22 mouse cellular contexts compared by ENCODE assay signal in the genomic region with DNA sequence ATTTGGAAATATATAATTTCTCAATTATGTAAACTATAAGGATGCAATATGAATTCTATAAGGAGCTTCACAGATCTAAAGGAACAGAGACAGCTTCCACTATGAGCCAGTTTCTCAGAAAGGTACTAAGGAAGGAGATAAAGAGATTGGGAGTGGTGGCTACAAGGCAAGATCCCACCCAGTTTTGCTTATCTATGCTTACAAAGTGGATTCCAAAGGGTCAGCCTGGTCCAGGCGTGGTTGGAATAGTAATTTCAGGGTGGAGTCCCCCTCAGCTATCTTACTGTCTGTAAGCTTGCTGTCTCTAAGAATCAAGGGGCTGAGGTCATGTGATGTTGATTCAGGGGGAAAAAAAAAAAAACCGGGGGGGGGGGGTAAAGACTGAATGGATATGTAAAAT. TPM values are rescaled to one million over a fixed set of nuclear protein-coding genes. Genes with fewer than 3 reads are reported as not detected.
DNase-seq lines count a peak whose midpoint lies in the region; ATAC-seq and TF ChIP-seq lines count a peak whose summit lies in the region.
"Had no signal": no experiment of that assay in that cellular context is flagged by ENCODE, and none has a peak within 500 bp of the region (broad histone marks: within the 10 kb centered on the region; RNA-seq: fewer than 3 reads in every experiment).

No protein-coding gene starts in this region.

- WGBS in liver, embryonic 15.5 days (ENCODE audit: insufficient replicate concordance), result 14% methylated on average over 2 of the region's 2 CpGs

- H3K9ac ChIP-seq in ES-Bruce4 (ENCODE audit: low read depth, poor library complexity, severe bottlenecking), result no peak overlapping the region
- H3K9ac ChIP-seq in liver, embryonic 15.5 days, result peak overlapping the region; percentile 5; the same call in 1 of the 2 replicates
- H3K9ac ChIP-seq: embryonic facial prominence, embryonic 13.5 days; kidney, embryonic 15.5 days; neural tube, embryonic 13.5 days had no signal

- no peak for TF ChIP-seq POLR2A in ES-Bruce4 (IDR thresholded peaks at IDR 0.05; ENCODE audit: insufficient read depth, low read length)

- H3K4me1 ChIP-seq in ES-Bruce4 (ENCODE audit: control insufficient read depth, insufficient read depth, low read length) (no peaks in the 10 kb centered on the region), G1E (ENCODE audit: insufficient read depth, low read depth, low read length) (peaks cover 48% of the 10 kb centered on the region)
- H3K4me1 ChIP-seq in erythroblast, embryonic 14.5 days (ENCODE audit: control insufficient read depth), result peaks cover 83% of the 10 kb centered on the region
- peaks cover 61% of the 10 kb centered on the region for H3K4me1 ChIP-seq in liver, embryonic 15.5 days (replicated peaks)
- H3K4me1 ChIP-seq: embryonic facial prominence, embryonic 13.5 days; hindbrain, embryonic 10.5 days; kidney, embryonic 15.5 days; neural tube, embryonic 13.5 days had no signal

- H3K36me3 ChIP-seq in ES-Bruce4 (ENCODE audit: control insufficient read depth, insufficient read depth, low read length, poor library complexity, severe bottlenecking) (no peaks in the 10 kb centered on the region), G1E (replicated peaks) (peaks cover 38% of the 10 kb centered on the region)
- H3K36me3 ChIP-seq in erythroblast, embryonic 14.5 days (ENCODE audit: control insufficient read depth), result peaks cover 69% of the 10 kb centered on the region
- H3K36me3 ChIP-seq in liver, embryonic 15.5 days (replicated peaks), result peaks cover 3% of the 10 kb centered on the region
- H3K36me3 ChIP-seq: embryonic facial prominence, embryonic 13.5 days; hindbrain, embryonic 10.5 days; kidney, embryonic 15.5 days; neural tube, embryonic 13.5 days had no signal

- TF ChIP-seq EP300 in ES-Bruce4 (IDR thresholded peaks at IDR 0.05; ENCODE audit: insufficient read depth, low read depth, low read length), result no peak

- DNase-seq in G1E (ENCODE audit: low spot score), result no peak
- DNase-seq in gastrocnemius, postnatal 4 days (ENCODE audit: low spot score in 2 of 2), result no peak
- no peak for DNase-seq in thymus, postnatal 14 days
- no peak for DNase-seq in heart, postnatal 4 days
- no peak for DNase-seq in embryo, embryonic 10 days (ENCODE audit: low spot score)
- DNase-seq: adrenal gland, adult 8-10 months; cerebellum, adult 2 months; gastrocnemius, postnatal 14 days; left cerebral cortex, postnatal 4 days; lung, adult 2 months; lung, postnatal 36 days; right cerebral cortex, postnatal 25 days; thymus, adult 18-20 months had no signal

- peak overlapping the region; percentile 64 for H3K4me2 ChIP-seq in liver, embryonic 15.5 days
- H3K4me2 ChIP-seq: embryonic facial prominence, embryonic 13.5 days; kidney, embryonic 15.5 days; midbrain, embryonic 11.5 days; neural tube, embryonic 13.5 days had no signal

- no peak overlapping the region for H3K4me3 ChIP-seq in ES-Bruce4 (ENCODE audit: low read depth, low read length)
- no peak overlapping the region for H3K4me3 ChIP-seq in G1E (ENCODE audit: low read depth, low read length)
- peak overlapping the region; percentile 47 for H3K4me3 ChIP-seq in erythroblast, embryonic 14.5 days (replicated peaks)
- peak overlapping the region; percentile 15 for H3K4me3 ChIP-seq in liver, embryonic 15.5 days (replicated peaks)
- H3K4me3 ChIP-seq: embryonic facial prominence, embryonic 13.5 days; hindbrain, embryonic 10.5 days; kidney, embryonic 15.5 days; neural tube, embryonic 13.5 days had no signal

- 0 out of 2 replicates have a peak overlapping the region, but pooled peaks have one; percentile 19 for H3K27ac ChIP-seq in ES-Bruce4 (ENCODE audit: insufficient read depth, low read length)
- H3K27ac ChIP-seq in liver, embryonic 15.5 days (replicated peaks), result peak overlapping the region; percentile 94
- H3K27ac ChIP-seq: embryonic facial prominence, embryonic 13.5 days; hindbrain, embryonic 10.5 days; kidney, embryonic 15.5 days; neural tube, embryonic 13.5 days had no signal

- H3K27me3 ChIP-seq in ES-Bruce4 (ENCODE audit: control insufficient read depth, insufficient read depth, low read length, poor library complexity, severe bottlenecking), result no peaks in the 10 kb centered on the region
- no peaks in the 10 kb centered on the region for H3K27me3 ChIP-seq in G1E (ENCODE audit: insufficient read depth, low read length)
- no peaks in the 10 kb centered on the region for H3K27me3 ChIP-seq in erythroblast, embryonic 14.5 days (ENCODE audit: control insufficient read depth)
- no peaks in the 10 kb centered on the region for H3K27me3 ChIP-seq in liver, embryonic 15.5 days
- H3K27me3 ChIP-seq: embryonic facial prominence, embryonic 13.5 days; kidney, embryonic 15.5 days; neural tube, embryonic 13.5 days had no signal

- H3K9me3 ChIP-seq in ES-Bruce4 (replicated peaks; ENCODE audit: control insufficient read depth, insufficient read depth, low read length, poor library complexity, severe bottlenecking), result no peaks in the 10 kb centered on the region
- H3K9me3 ChIP-seq in G1E (replicated peaks), result no peaks in the 10 kb centered on the region
- no peaks in the 10 kb centered on the region for H3K9me3 ChIP-seq in erythroblast, embryonic 14.5 days (ENCODE audit: control insufficient read depth, low read length)
- no peaks in the 10 kb centered on the region for H3K9me3 ChIP-seq in liver, embryonic 15.5 days (replicated peaks)
- H3K9me3 ChIP-seq: embryonic facial prominence, embryonic 13.5 days; hindbrain, embryonic 10.5 days; kidney, embryonic 15.5 days; neural tube, embryonic 13.5 days had no signal

- TF ChIP-seq CTCF in ES-Bruce4 (IDR thresholded peaks at IDR 0.05; ENCODE audit: low read depth, low read length) (no peak), G1E (IDR thresholded peaks at IDR 0.05; ENCODE audit: low read depth, low read length) (no peak)

- ATAC-seq in G1E (ENCODE audit: extremely low read depth, insufficient number of reproducible peaks, low FRiP score, poor library complexity, severe bottlenecking), result peak; percentile 73
- ATAC-seq in liver, embryonic 15.5 days (ENCODE audit: insufficient read depth), result peak; percentile 99

RNA-seq across cellular contexts. Expression of a gene that starts 49.2 kb away (rescaled TPM):
- 0.57 TPM in 1 of 2 replicates, not detected in the other for polyA plus RNA-seq in ES-Bruce4 (2011; ENCODE audit: insufficient read depth, insufficient read length, low read depth, missing spikeins)
- 0.83 and 1.2 TPM in 2 replicates for total RNA-seq in G1E (2014; fragmentation: Nextera tagmentation)
- 0.29 and 0.55 TPM in 2 replicates for total RNA-seq in G1E (2017)
- polyA plus RNA-seq in G1E (2012), result not detected in 2 replicates
- polyA plus RNA-seq in erythroblast, embryonic 14.5 days (2012), result not detected in 2 replicates
- polyA plus RNA-seq in liver, embryonic 15.5 days (2015; fragmentation: Nextera tagmentation; extraction: Ambion mirVana), result 0.32 and 0.44 TPM in 2 replicates
- under 1 TPM; 0.29 to 0.59 TPM for total RNA-seq in gastrocnemius, postnatal 4 days (2021)
- total RNA-seq in heart, postnatal 4 days (2021), result under 1 TPM; 0.24 to 0.25 TPM
- total RNA-seq: monocyte, adult 5-6 weeks had no signal

RNA-seq across cellular contexts. Expression of a gene that starts 58.4 kb away (rescaled TPM):
- 48.2 and 54.6 TPM in 2 replicates for polyA plus RNA-seq in ES-Bruce4 (2011; ENCODE audit: insufficient read depth, insufficient read length, low read depth, missing spikeins)
- total RNA-seq in G1E (2014; fragmentation: Nextera tagmentation), result 4.2 and 9.4 TPM in 2 replicates
- total RNA-seq in G1E (2017), result 4.6 and 4.9 TPM in 2 replicates
- polyA plus RNA-seq in G1E (2012), result 0.10 and 0.18 TPM in 2 replicates
- not detected in 2 replicates for polyA plus RNA-seq in erythroblast, embryonic 14.5 days (2012)
- 3.4 and 3.7 TPM in 2 replicates for polyA plus RNA-seq in liver, embryonic 15.5 days (2015; fragmentation: Nextera tagmentation; extraction: Ambion mirVana)
- total RNA-seq in gastrocnemius, postnatal 4 days (2021), result 10 to 100 TPM; 13.8 to 20.1 TPM
- 10 to 100 TPM in 1 of 2 experiments, 1 to 10 TPM in 1; 9.7 to 11.3 TPM for total RNA-seq in heart, postnatal 4 days (2021)

Comparison
In these comparisons a context has a peak if more than half of its experiments do, and no peak if none do; other contexts are left out.
1. H3K4me3 ChIP-seq: peak in erythroblast, embryonic 14.5 days (single experiment) and liver, embryonic 15.5 days (single experiment); none in ES-Bruce4 (single experiment) and G1E (single experiment).
2. RNA of a gene that starts 58.4 kb away (polyA plus RNA-seq): 48.2 to 54.6 TPM in ES-Bruce4; 3.4 to 3.7 TPM in liver, embryonic 15.5 days, 0.10 to 0.18 TPM in G1E and not detected in erythroblast, embryonic 14.5 days; every median in the first group is over 10 times any median in the second.